Mouse (Mus musculus) heart, embryonic 14.5 days (tissue): ENCODE results near the gene Parvb. TPM values are rescaled to one million over a fixed set of nuclear protein-coding genes. Genes with fewer than 3 reads are reported as not detected.

Experiments used
- ATAC-seq: fragments of 200-750 bp; cut with Nextera tagmentation; 2 replicates; pipeline ENCODE4 v1.8.0; 2017; ENCODE audit warnings: low read depth, moderate TSS enrichment; ENCODE audit not compliant: insufficient number of reproducible peaks, insufficient read depth, low FRiP score
- H3K27ac ChIP-seq, 2 experiments: fragments of 200-500 bp in 1 of 2; fragments of 300-500 bp in 1 of 2; sonication (generic) in 1 of 2; replicated peaks in 1 of 2; 2 replicates each; pipeline ENCODE4 v1.5.1; 2012 to 2014; ENCODE audit warnings: low read depth in 2 of 2, low read length in 2 of 2, control low read depth in 1 of 2, mild to moderate bottlenecking in 1 of 2, mixed read lengths in 1 of 2; ENCODE audit not compliant: control insufficient read depth in 1 of 2, insufficient read depth in 1 of 2
- H3K27me3 ChIP-seq: fragments of 300-500 bp; sonication (generic); 2 replicates; pipeline ENCODE4 v1.6.1; 2014; ENCODE audit warnings: mild to moderate bottlenecking, low read length, control low read depth; ENCODE audit not compliant: control insufficient read depth, insufficient read depth
- H3K36me3 ChIP-seq: fragments of 300-500 bp; sonication (generic); 2 replicates; pipeline ENCODE4 v1.6.1; 2014; ENCODE audit warnings: mild to moderate bottlenecking, control low read depth, low read length, mixed read lengths; ENCODE audit not compliant: control insufficient read depth, insufficient read depth
- H3K4me1 ChIP-seq, 2 experiments: fragments of 200-500 bp in 1 of 2; fragments of 300-500 bp in 1 of 2; sonication (generic) in 1 of 2; 2 replicates each; pipeline ENCODE4 v1.6.1; 2012 to 2014; ENCODE audit warnings: low read length in 2 of 2, control low read depth in 1 of 2, mixed read lengths in 1 of 2; ENCODE audit not compliant: control insufficient read depth in 2 of 2, insufficient read depth in 2 of 2
- H3K4me2 ChIP-seq: fragments of 300-500 bp; sonication (generic); 2 replicates; pipeline ENCODE4 v1.6.1; 2014; ENCODE audit warnings: mild to moderate bottlenecking, low read length
- H3K4me3 ChIP-seq, 2 experiments: fragments of 200-500 bp in 1 of 2; fragments of 300-500 bp in 1 of 2; sonication (generic) in 1 of 2; 2 replicates each; pipeline ENCODE4 v1.5.1; 2012 to 2014; ENCODE audit warnings: low read length in 2 of 2, mild to moderate bottlenecking in 2 of 2, control low read depth in 1 of 2, low read depth in 1 of 2, moderate library complexity in 1 of 2; ENCODE audit not compliant: control insufficient read depth in 1 of 2, insufficient read depth in 1 of 2
- H3K9ac ChIP-seq: fragments of 300-500 bp; sonication (generic); 2 replicates; pipeline ENCODE4 v1.6.1; 2014; ENCODE audit warnings: mild to moderate bottlenecking, low read length
- H3K9me3 ChIP-seq: fragments of 300-500 bp; sonication (generic); 2 replicates; pipeline ENCODE4 v1.6.1; 2016; ENCODE audit warnings: low read length, control low read depth; ENCODE audit not compliant: control insufficient read depth
- WGBS: fragments of 180-500 bp; shearing (Covaris S2); extraction: QIAGEN DNeasy Blood & Tissue Kit; methylation state at CpG from one replicate; pipeline ENCODE4 v1.1.7; 2014; 5-methylcytosine and 5-hydroxymethylcytosine counted together
- polyA plus RNA-seq: library from polyadenylated mRNA; unstranded; fragments of >200 nt; fragmentation: Nextera tagmentation; extraction: Ambion mirVana; gene quantifications from 2 replicates; pipeline ENCODE4 v1.2.1, GENCODE M21; 2014

The Parvb gene
- polyA plus RNA-seq, 1 experiment from 2014 or later: 18.5 TPM

GRCm38 (mm10) chr15:84196486-84197165 lies 35.2 kb upstream of the Parvb start:
- Histone ChIP-seq H3K9me3 (no peaks in the 10 kb centered on the region), H3K4me3 (no peak overlapping the region), H3K27me3 (no peaks in the 10 kb centered on the region), H3K9ac (no peak overlapping the region), H3K27ac (no peak overlapping the region), H3K4me1 (peaks cover 4 to 7% of the 10 kb centered on the region in 2 experiments), H3K36me3 (peaks cover 67% of the 10 kb centered on the region), H3K4me2 (no peak overlapping the region)
- WGBS: 83% methylated on average over 8 of the region's 8 CpGs
- no peak for ATAC-seq

GRCm38 (mm10) chr15:84207327-84207726 lies 24.5 kb upstream of the Parvb start:
- ATAC-seq: no peak
- 88% methylated on average over 4 of the region's 4 CpGs for WGBS
- Histone ChIP-seq H3K36me3 (peaks cover 98% of the 10 kb centered on the region), H3K4me2 (no peak overlapping the region), H3K4me3 (no peak overlapping the region), H3K27ac (no peak overlapping the region), H3K4me1 (peaks cover under 1 to 3% of the 10 kb centered on the region in 2 experiments), H3K9me3 (no peaks in the 10 kb centered on the region), H3K9ac (no peak overlapping the region), H3K27me3 (no peaks in the 10 kb centered on the region)

DNA sequence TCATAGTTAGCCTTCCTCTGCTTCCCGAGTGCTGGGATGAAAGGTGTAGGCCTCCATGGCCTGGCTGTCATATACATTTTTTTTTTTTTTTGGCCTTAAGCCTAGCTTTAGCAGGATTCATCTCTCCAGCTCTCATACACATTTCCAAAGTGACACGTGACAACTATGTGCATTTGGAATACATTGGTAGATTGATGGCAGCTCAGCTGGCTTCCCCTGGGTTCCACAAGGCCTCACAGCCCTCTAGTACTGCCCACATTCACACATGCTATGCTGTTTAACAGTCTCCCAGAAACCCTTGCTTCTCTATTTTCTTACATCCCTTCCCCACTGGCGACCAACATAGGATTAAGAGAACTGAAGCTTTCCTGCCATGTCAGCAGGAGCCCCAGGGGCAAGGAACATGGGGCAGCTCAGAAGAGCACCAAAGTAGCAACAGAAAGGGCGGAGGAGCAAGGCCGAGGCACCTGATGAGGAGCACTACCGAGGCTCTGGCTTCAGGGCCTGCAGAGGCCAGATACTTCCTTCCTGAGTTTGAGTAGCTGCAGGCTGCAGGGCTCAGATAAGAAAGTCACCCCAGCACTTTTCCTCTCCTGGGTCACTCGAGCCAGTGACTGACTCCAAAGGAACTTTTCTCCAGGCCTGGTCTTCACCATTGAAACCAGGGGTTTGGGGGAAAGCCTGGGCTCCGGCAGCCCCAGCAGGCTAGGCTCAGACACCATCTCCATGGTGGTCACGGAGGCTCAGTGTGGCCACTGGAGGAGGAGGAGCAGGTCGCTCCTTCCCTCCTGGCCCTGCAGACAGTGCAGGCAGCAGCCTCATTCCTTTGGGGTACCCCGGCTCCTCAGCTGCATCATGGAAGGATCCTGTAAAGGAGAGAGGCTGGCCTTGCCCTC lies 22.1 kb upstream of the Parvb start:
- 60% methylated on average over 10 of the region's 11 CpGs for WGBS
- H3K9me3 ChIP-seq: no peaks in the 10 kb centered on the region
- H3K4me2 ChIP-seq: no peak overlapping the region
- H3K4me3 ChIP-seq: no peak overlapping the region
- peaks cover 86% of the 10 kb centered on the region for H3K36me3 ChIP-seq
- H3K9ac ChIP-seq: no peak overlapping the region
- H3K4me1 ChIP-seq: peaks cover 13 to 17% of the 10 kb centered on the region in 2 experiments
- ATAC-seq: 0 out of 2 replicates have a peak, but pooled peaks have one; percentile 6
- peak overlapping the region; percentile 64 to 72 for H3K27ac ChIP-seq
- H3K27me3 ChIP-seq: no peaks in the 10 kb centered on the region

- H3K9me3 ChIP-seq: no peaks in the 10 kb centered on the region
- H3K4me1 ChIP-seq: peaks cover 15 to 22% of the 10 kb centered on the region in 2 experiments
- no peak overlapping the region for H3K9ac ChIP-seq
- 87% methylated on average over 13 of the region's 13 CpGs for WGBS
- H3K27me3 ChIP-seq: no peaks in the 10 kb centered on the region
- H3K27ac ChIP-seq: peak overlapping the region; percentile 64 to 72
- no peak overlapping the region for H3K4me3 ChIP-seq
- ATAC-seq: no peak
- H3K4me2 ChIP-seq: no peak overlapping the region
- peaks cover 86% of the 10 kb centered on the region for H3K36me3 ChIP-seq
Observed at GRCm38 (mm10) chr15:84210461-84210860, 21.4 kb upstream of the Parvb start.

GRCm38 (mm10) chr15:84210941-84211340 lies 20.9 kb upstream of the Parvb start:
- ATAC-seq: no peak
- no peak overlapping the region for H3K9ac ChIP-seq
- H3K4me2 ChIP-seq: no peak overlapping the region
- peaks cover 82% of the 10 kb centered on the region for H3K36me3 ChIP-seq
- H3K9me3 ChIP-seq: no peaks in the 10 kb centered on the region
- no peaks in the 10 kb centered on the region for H3K27me3 ChIP-seq
- no peak overlapping the region for H3K4me3 ChIP-seq
- H3K4me1 ChIP-seq: peaks cover 15 to 22% of the 10 kb centered on the region in 2 experiments
- 91% methylated on average over 13 of the region's 13 CpGs for WGBS
- no peak overlapping the region for H3K27ac ChIP-seq

- Histone ChIP-seq H3K4me2 (no peak overlapping the region), H3K36me3 (peaks cover 76% of the 10 kb centered on the region), H3K4me1 (peaks cover 19 to 27% of the 10 kb centered on the region in 2 experiments), H3K27ac (0 out of 4 replicates have a peak overlapping the region, but pooled peaks of 1 of the 2 experiments have one; percentile 1), H3K9me3 (no peaks in the 10 kb centered on the region), H3K9ac (no peak overlapping the region), H3K4me3 (no peak overlapping the region), H3K27me3 (no peaks in the 10 kb centered on the region)
- 82% methylated on average over 4 of the region's 4 CpGs for WGBS
- no peak for ATAC-seq
Observed at GRCm38 (mm10) chr15:84211564-84211963, 20.3 kb upstream of the Parvb start.

GRCm38 (mm10) chr15:84212031-84212755 lies 19.6 kb upstream of the Parvb start:
- Histone ChIP-seq H3K27me3 (no peaks in the 10 kb centered on the region), H3K9ac (no peak overlapping the region), H3K27ac (peak overlapping the region in 1 of 2 experiments; percentile 1; a peak in 1 of 4 replicates), H3K4me3 (no peak overlapping the region), H3K9me3 (no peaks in the 10 kb centered on the region), H3K36me3 (peaks cover 69% of the 10 kb centered on the region), H3K4me1 (peaks cover 20 to 33% of the 10 kb centered on the region in 2 experiments), H3K4me2 (no peak overlapping the region)
- WGBS: 44% methylated on average over 6 of the region's 6 CpGs
- ATAC-seq: 0 out of 2 replicates have a peak, but pooled peaks have one; percentile 15
